Mouse (Mus musculus) myocyte (in vitro differentiated cells): ENCODE measurements around the gene Scn4b. TPM values are rescaled to one million over a fixed set of nuclear protein-coding genes. Genes with fewer than 3 reads are reported as not detected.

ENCODE experiments used
- H3K27me3 ChIP-seq: one replicate; pipeline ENCODE4 v1.6.1; 2011; ENCODE audit not compliant: control insufficient read depth, insufficient read depth, insufficient read length
- H3K36me3 ChIP-seq: one replicate; pipeline ENCODE4 v1.6.1; 2011; ENCODE audit not compliant: control insufficient read depth, insufficient read depth
- H3K4me2 ChIP-seq: one replicate; pipeline ENCODE4 v1.6.1; 2011; ENCODE audit warnings: low read depth, control low read depth
- H3K4me3 ChIP-seq: one replicate; pipeline ENCODE4 v1.5.1; 2011; ENCODE audit warnings: mild to moderate bottlenecking, control low read depth, moderate library complexity
- H3K79me2 ChIP-seq: one replicate; pipeline ENCODE4 v1.6.1; 2011; ENCODE audit not compliant: control insufficient read depth, insufficient read depth
- H3ac ChIP-seq: one replicate; pipeline ENCODE4 v1.6.1; 2011; ENCODE audit not compliant: control insufficient read depth, insufficient read length
- CEBPB ChIP-seq: IDR thresholded peaks from 2 replicates; pipeline ENCODE4 v1.6.1; 2011; ENCODE audit warnings: mild to moderate bottlenecking, moderate library complexity; ENCODE audit not compliant: poor library complexity, insufficient read depth, severe bottlenecking
- E2F4 ChIP-seq: IDR thresholded peaks from one replicate; pipeline ENCODE4 v1.6.1; 2011; ENCODE audit warnings: mild to moderate bottlenecking, control low read depth, moderate library complexity; ENCODE audit not compliant: insufficient read depth
- MAX ChIP-seq: IDR thresholded peaks from one replicate; pipeline ENCODE4 v1.6.1; 2011; ENCODE audit warnings: low read depth, mild to moderate bottlenecking, control low read depth
- MYOD1 ChIP-seq, 3 experiments: IDR thresholded peaks; one replicate each; pipeline ENCODE4 v1.6.1; 2011; ENCODE audit warnings: control low read depth in 2 of 3, low read depth in 2 of 3, mild to moderate bottlenecking in 2 of 3, moderate library complexity in 1 of 3; ENCODE audit not compliant: insufficient read length in 2 of 3, control insufficient read depth in 1 of 3
- MYOG ChIP-seq, 3 experiments: IDR thresholded peaks; one replicate each; pipeline ENCODE4 v1.6.1; 2011; ENCODE audit warnings: control low read depth in 2 of 3, low read depth in 2 of 3, mild to moderate bottlenecking in 2 of 3; ENCODE audit not compliant: insufficient read length in 2 of 3, control insufficient read depth in 1 of 3, insufficient read depth in 1 of 3
- POLR2A ChIP-seq: IDR thresholded peaks from one replicate; pipeline ENCODE4 v1.6.1; 2011; ENCODE audit warnings: low read depth, mild to moderate bottlenecking, control low read depth, moderate library complexity; ENCODE audit not compliant: insufficient read length
- POLR2AphosphoS2 ChIP-seq: IDR thresholded peaks from one replicate; pipeline ENCODE4 v1.6.1; 2011; ENCODE audit warnings: low read depth, control low read depth; ENCODE audit not compliant: insufficient read length
- REST ChIP-seq: IDR thresholded peaks from one replicate; pipeline ENCODE4 v1.6.1; 2011; ENCODE audit warnings: mild to moderate bottlenecking, control low read depth, moderate library complexity; ENCODE audit not compliant: insufficient read depth, insufficient read length
- SRF ChIP-seq: IDR thresholded peaks from one replicate; pipeline ENCODE4 v1.6.1; 2011; ENCODE audit warnings: low read depth; ENCODE audit not compliant: control insufficient read depth, insufficient read length
- TCF12 ChIP-seq: IDR thresholded peaks from one replicate; pipeline ENCODE4 v1.6.1; 2011; ENCODE audit warnings: mild to moderate bottlenecking, control low read depth; ENCODE audit not compliant: poor library complexity, insufficient read depth, severe bottlenecking
- TCF3 ChIP-seq: IDR thresholded peaks from one replicate; pipeline ENCODE4 v1.6.1; 2011; ENCODE audit warnings: low read depth, control low read depth; ENCODE audit not compliant: insufficient read length
- USF1 ChIP-seq: IDR thresholded peaks from one replicate; pipeline ENCODE4 v1.6.1; 2011; ENCODE audit warnings: low read depth, mild to moderate bottlenecking, control low read depth, moderate library complexity
- polyA plus RNA-seq: library from polyadenylated mRNA; unstranded; fragments of >200 nt; fragmentation: generic; extraction: Trizol; gene quantifications from one replicate; pipeline ENCODE4 v1.2.1, GENCODE M21; 2012; ENCODE audit warnings: missing spikeins

Scn4b gene
- polyA plus RNA-seq, 1 experiment = not detected

DNA sequence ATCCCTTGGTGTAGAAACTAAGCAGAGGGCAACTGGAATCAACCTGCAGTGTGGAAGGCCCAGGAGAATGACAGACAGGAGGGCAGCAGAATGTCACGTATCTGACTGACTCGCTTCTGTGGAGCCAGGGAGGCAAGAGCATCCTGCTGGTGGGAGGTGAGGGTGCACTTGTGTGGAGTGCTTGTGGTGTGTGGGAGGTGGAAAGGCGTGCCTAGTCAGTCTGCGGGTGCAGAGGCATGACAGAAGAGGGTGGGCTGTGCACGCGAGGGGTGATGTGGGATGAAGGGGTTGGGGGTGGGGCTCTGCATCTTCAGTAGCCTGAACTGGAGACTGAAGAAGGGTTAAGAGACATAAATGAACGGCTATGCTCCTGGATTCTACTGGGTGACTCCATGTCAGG is 15.2 kb downstream of the Scn4b start:
- H3K4me2 ChIP-seq = no peak overlapping the region
- H3K27me3 ChIP-seq = peaks cover 41% of the 10 kb centered on the region
- H3K36me3 ChIP-seq = no peaks in the 10 kb centered on the region
- TF ChIP-seq CEBPB = no peak
- TF ChIP-seq SRF = no peak
- TF ChIP-seq MYOD1 (IDR thresholded peaks at IDR 0.05; ENCODE audit: control insufficient read depth in 1 of 3, insufficient read length in 2 of 3, low read depth in 2 of 3) = no peak
- no peak for TF ChIP-seq POLR2AphosphoS2
- TF ChIP-seq MYOG (IDR thresholded peaks at IDR 0.05; ENCODE audit: control insufficient read depth in 1 of 3, insufficient read depth in 1 of 3, insufficient read length in 2 of 3, low read depth in 2 of 3) = no peak
- TF ChIP-seq TCF12 = no peak
- no peak for TF ChIP-seq TCF3
- no peak overlapping the region for H3ac ChIP-seq
- H3K79me2 ChIP-seq = no peaks in the 10 kb centered on the region
- H3K4me3 ChIP-seq = no peak overlapping the region

- Histone ChIP-seq H3K27me3 (no peaks in the 10 kb centered on the region), H3K79me2 (no peaks in the 10 kb centered on the region), H3K36me3 (no peaks in the 10 kb centered on the region), H3ac (no peak overlapping the region), H3K4me3 (no peak overlapping the region), H3K4me2 (no peak overlapping the region)
- TF ChIP-seq MAX (no peak), E2F4 (no peak), REST (no peak), CEBPB (no peak), SRF (no peak), MYOG (IDR thresholded peaks at IDR 0.05; ENCODE audit: control insufficient read depth in 1 of 3, insufficient read depth in 1 of 3, insufficient read length in 2 of 3, low read depth in 2 of 3) (no peak), POLR2AphosphoS2 (no peak), USF1 (no peak), POLR2A (no peak), MYOD1 (IDR thresholded peaks at IDR 0.05; ENCODE audit: control insufficient read depth in 1 of 3, insufficient read length in 2 of 3, low read depth in 2 of 3) (no peak), TCF12 (no peak), TCF3 (no peak)
These were observed 29.7 kb downstream of the Scn4b start for GRCm38 (mm10) chr9:45167903-45168302.

DNA sequence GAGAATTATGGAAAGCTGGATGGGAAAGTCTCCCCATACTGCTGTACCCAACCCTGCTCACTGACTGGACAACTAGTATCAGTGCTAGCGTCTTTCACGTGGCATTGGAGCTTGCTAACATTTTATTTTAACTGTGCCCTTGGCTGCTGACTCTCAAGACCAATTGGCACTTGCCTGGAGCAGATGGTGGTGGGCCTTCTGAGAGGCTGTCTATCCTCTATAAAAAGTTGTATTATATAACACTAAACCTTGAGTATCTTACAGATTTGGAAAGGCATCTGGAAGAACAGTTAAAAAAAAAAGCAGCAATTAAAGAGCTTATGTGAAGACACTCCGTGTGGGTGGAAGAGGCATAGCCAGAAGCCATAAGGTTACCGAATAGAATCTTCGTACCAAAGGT is 32.0 kb downstream of the Scn4b start:
- H3ac ChIP-seq = no peak overlapping the region
- H3K36me3 ChIP-seq = no peaks in the 10 kb centered on the region
- H3K4me3 ChIP-seq = no peak overlapping the region
- H3K27me3 ChIP-seq = peaks cover 8% of the 10 kb centered on the region
- no peak overlapping the region for H3K4me2 ChIP-seq
- no peaks in the 10 kb centered on the region for H3K79me2 ChIP-seq
- TF ChIP-seq CEBPB (no peak), SRF (no peak), TCF3 (no peak), E2F4 (no peak), MYOG (IDR thresholded peaks at IDR 0.05; ENCODE audit: control insufficient read depth in 1 of 3, insufficient read depth in 1 of 3, insufficient read length in 2 of 3, low read depth in 2 of 3) (no peak), MYOD1 (IDR thresholded peaks at IDR 0.05; ENCODE audit: control insufficient read depth in 1 of 3, insufficient read length in 2 of 3, low read depth in 2 of 3) (no peak)

DNA sequence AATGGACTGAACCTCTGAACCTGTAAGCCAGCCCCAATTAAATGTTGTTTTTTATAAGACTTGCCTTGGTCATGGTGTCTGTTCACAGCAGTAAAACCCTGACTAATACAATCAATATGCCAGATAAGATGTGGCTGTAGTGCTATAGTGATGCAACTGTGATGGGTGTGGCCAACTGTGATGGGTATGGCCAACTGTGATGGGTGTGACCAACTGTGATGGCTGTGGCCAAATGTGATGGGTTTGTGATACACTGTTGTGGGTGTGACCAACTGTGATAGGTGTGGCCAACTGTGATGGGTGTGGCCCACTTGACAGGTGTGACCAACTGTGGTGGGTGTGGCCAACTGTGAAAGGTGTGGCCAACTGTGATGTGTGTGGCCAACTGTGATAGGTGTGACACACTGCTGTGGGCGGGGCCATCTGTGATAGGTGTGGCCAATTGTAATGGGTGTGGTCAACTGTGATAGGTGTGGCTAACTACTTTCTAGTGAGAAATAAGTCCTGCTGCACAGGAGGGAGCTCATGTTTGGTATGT is 32.9 kb downstream of the Scn4b start:
- Histone ChIP-seq H3K27me3 (peaks cover 8% of the 10 kb centered on the region), H3K4me2 (no peak overlapping the region), H3K36me3 (no peaks in the 10 kb centered on the region), H3ac (no peak overlapping the region), H3K79me2 (no peaks in the 10 kb centered on the region), H3K4me3 (no peak overlapping the region)
- TF ChIP-seq TCF12 (no peak), POLR2AphosphoS2 (no peak), SRF (no peak), POLR2A (no peak), REST (no peak), E2F4 (no peak), MAX (no peak), CEBPB (no peak), USF1 (no peak)

GRCm38 (mm10) chr9:45173475-45173874 is 35.3 kb downstream of the Scn4b start:
- H3K4me3 ChIP-seq = no peak overlapping the region

More at GRCm38 (mm10) chr9:45173475-45173874, 35.3 kb downstream of the Scn4b start:
- H3K4me2 ChIP-seq = no peak overlapping the region
- no peaks in the 10 kb centered on the region for H3K79me2 ChIP-seq
- H3ac ChIP-seq = no peak overlapping the region
- peaks cover 8% of the 10 kb centered on the region for H3K27me3 ChIP-seq
- TF ChIP-seq USF1 (no peak), MYOD1 (IDR thresholded peaks at IDR 0.05; ENCODE audit: control insufficient read depth in 1 of 3, insufficient read length in 2 of 3, low read depth in 2 of 3) (no peak), SRF (no peak), MYOG (IDR thresholded peaks at IDR 0.05; ENCODE audit: control insufficient read depth in 1 of 3, insufficient read depth in 1 of 3, insufficient read length in 2 of 3, low read depth in 2 of 3) (no peak), TCF3 (no peak), POLR2A (no peak), REST (no peak), CEBPB (no peak), E2F4 (no peak), TCF12 (no peak), MAX (no peak), POLR2AphosphoS2 (no peak)
- H3K36me3 ChIP-seq = no peaks in the 10 kb centered on the region
